Mouse (Mus musculus) limb, embryonic 13.5 days (tissue): ENCODE results near the gene Gm20661. TPM values are rescaled to one million over a fixed set of nuclear protein-coding genes. Genes with fewer than 3 reads are reported as not detected.
"Not testable (repeated sequence)": the region's sequence is repeated elsewhere in the genome, so short reads cannot be mapped to it uniquely, and the experiment has no call there.

Experiments
- ATAC-seq: fragments of 200-750 bp; cut with Nextera tagmentation; 2 replicates; pipeline ENCODE4 v1.8.0; 2017; ENCODE audit warnings: low read depth, moderate number of reproducible peaks, moderate TSS enrichment; ENCODE audit not compliant: low FRiP score
- H3K27ac ChIP-seq: fragments of 300-500 bp; sonication (generic); 2 replicates; pipeline ENCODE4 v1.5.1; 2015; ENCODE audit warnings: inconsistent platforms, mild to moderate bottlenecking, moderate library complexity
- H3K27me3 ChIP-seq: fragments of 300-500 bp; sonication (generic); 2 replicates; pipeline ENCODE4 v1.6.1; 2015; ENCODE audit warnings: mild to moderate bottlenecking, inconsistent platforms
- H3K36me3 ChIP-seq: fragments of 300-500 bp; sonication (generic); 2 replicates; pipeline ENCODE4 v1.6.1; 2015; ENCODE audit warnings: inconsistent platforms, mild to moderate bottlenecking, moderate library complexity
- H3K4me1 ChIP-seq: fragments of 300-500 bp; sonication (generic); 2 replicates; pipeline ENCODE4 v1.6.1; 2015; ENCODE audit warnings: inconsistent platforms
- H3K4me2 ChIP-seq: fragments of 300-500 bp; sonication (generic); replicated peaks from 2 replicates; pipeline ENCODE4 v1.6.1; 2015; ENCODE audit warnings: inconsistent platforms, mild to moderate bottlenecking, moderate library complexity
- H3K4me3 ChIP-seq: fragments of 300-500 bp; sonication (generic); 2 replicates; pipeline ENCODE4 v1.5.1; 2015; ENCODE audit warnings: moderate library complexity, mild to moderate bottlenecking, inconsistent platforms
- H3K9ac ChIP-seq: fragments of 300-500 bp; sonication (generic); 2 replicates; pipeline ENCODE4 v1.6.1; 2015; ENCODE audit warnings: mild to moderate bottlenecking, inconsistent platforms
- H3K9me3 ChIP-seq: fragments of 300-500 bp; sonication (generic); 2 replicates; pipeline ENCODE4 v1.6.1; 2016; ENCODE audit warnings: inconsistent platforms
- WGBS: fragments of 180-500 bp; shearing (Covaris S2); methylation state at CpG from one replicate; pipeline ENCODE4 v1.1.7; 2015; 5-methylcytosine and 5-hydroxymethylcytosine counted together
- polyA plus RNA-seq: library from polyadenylated mRNA; unstranded; fragments of >200 nt; fragmentation: Nextera tagmentation; extraction: Ambion mirVana; gene quantifications from 2 replicates; pipeline ENCODE4 v1.2.1, GENCODE M21; 2015

Gm20661 gene
- polyA plus RNA-seq, 1 experiment from 2014 or later = 13.2 TPM

GRCm38 (mm10) chr9:108013577-108013976, 30.7 kb downstream of the Gm20661 start:
- not testable (repeated sequence) for H3K4me2 ChIP-seq, H3K4me3 ChIP-seq, H3K9ac ChIP-seq, H3K27ac ChIP-seq, ATAC-seq, H3K9me3 ChIP-seq, H3K4me1 ChIP-seq, H3K27me3 ChIP-seq
- WGBS = 92% methylated on average over 2 of the region's 2 CpGs
- H3K36me3 ChIP-seq = peaks cover 27% of the 10 kb centered on the region

GRCm38 (mm10) chr9:108017127-108017526, 34.3 kb downstream of the Gm20661 start:
- 89% methylated on average over 3 of the region's 3 CpGs for WGBS
- no peak overlapping the region for H3K27ac ChIP-seq
- H3K27me3 ChIP-seq = no peaks in the 10 kb centered on the region
- H3K4me2 ChIP-seq = no peak overlapping the region
- H3K4me3 ChIP-seq = no peak overlapping the region
- H3K9ac ChIP-seq = no peak overlapping the region
- no peaks in the 10 kb centered on the region for H3K9me3 ChIP-seq
- no peaks in the 10 kb centered on the region for H3K4me1 ChIP-seq
- H3K36me3 ChIP-seq = peaks cover 25% of the 10 kb centered on the region
- ATAC-seq = no peak

- ATAC-seq = no peak
- 88% methylated on average over 1 of the region's 1 CpGs for WGBS
- Histone ChIP-seq H3K4me2 (no peak overlapping the region), H3K36me3 (peaks cover 26% of the 10 kb centered on the region), H3K4me1 (no peaks in the 10 kb centered on the region), H3K27ac (no peak overlapping the region), H3K9me3 (no peaks in the 10 kb centered on the region), H3K27me3 (no peaks in the 10 kb centered on the region), H3K4me3 (no peak overlapping the region), H3K9ac (no peak overlapping the region)
Observed at GRCm38 (mm10) chr9:108020741-108021140, 37.9 kb downstream of the Gm20661 start.

GRCm38 (mm10) chr9:108023216-108023615, 40.4 kb downstream of the Gm20661 start:
- Histone ChIP-seq H3K36me3 (peaks cover 43% of the 10 kb centered on the region), H3K27ac (no peak overlapping the region), H3K9me3 (0 out of 2 replicates have a peak, but pooled peaks cover 3% of the 10 kb centered on the region), H3K4me1 (no peaks in the 10 kb centered on the region), H3K27me3 (no peaks in the 10 kb centered on the region), H3K4me3 (no peak overlapping the region), H3K9ac (no peak overlapping the region), H3K4me2 (no peak overlapping the region)
- ATAC-seq = no peak
- WGBS = 93% methylated on average over 3 of the region's 3 CpGs

- Histone ChIP-seq H3K9me3 (0 out of 2 replicates have a peak, but pooled peaks cover 3% of the 10 kb centered on the region), H3K9ac (no peak overlapping the region), H3K4me3 (no peak overlapping the region), H3K27ac (no peak overlapping the region), H3K4me2 (no peak overlapping the region), H3K4me1 (no peaks in the 10 kb centered on the region), H3K27me3 (no peaks in the 10 kb centered on the region), H3K36me3 (peaks cover 59% of the 10 kb centered on the region)
- WGBS = 86% methylated on average over 3 of the region's 3 CpGs
- ATAC-seq = no peak
Observed at GRCm38 (mm10) chr9:108026584-108026983, 43.7 kb downstream of the Gm20661 start.

- no peak overlapping the region for H3K27ac ChIP-seq
- 0 out of 2 replicates have a peak, but pooled peaks cover 3% of the 10 kb centered on the region for H3K9me3 ChIP-seq
- no peaks in the 10 kb centered on the region for H3K27me3 ChIP-seq
- H3K4me1 ChIP-seq = no peaks in the 10 kb centered on the region
- H3K36me3 ChIP-seq = peaks cover 72% of the 10 kb centered on the region
- no peak for ATAC-seq
- 97% methylated on average over 3 of the region's 3 CpGs for WGBS
- H3K9ac ChIP-seq = no peak overlapping the region
- H3K4me2 ChIP-seq = no peak overlapping the region
- no peak overlapping the region for H3K4me3 ChIP-seq
Observed at GRCm38 (mm10) chr9:108027867-108028266, 45.0 kb downstream of the Gm20661 start.

GRCm38 (mm10) chr9:108032126-108032525, 49.3 kb downstream of the Gm20661 start:
- Histone ChIP-seq H3K4me1 (no peaks in the 10 kb centered on the region), H3K4me3 (no peak overlapping the region), H3K4me2 (no peak overlapping the region), H3K9me3 (0 out of 2 replicates have a peak, but pooled peaks cover 3% of the 10 kb centered on the region), H3K36me3 (peaks cover 73% of the 10 kb centered on the region), H3K27me3 (no peaks in the 10 kb centered on the region), H3K27ac (no peak overlapping the region), H3K9ac (no peak overlapping the region)
- WGBS = 92% methylated on average over 5 of the region's 5 CpGs
- no peak for ATAC-seq

GRCm38 (mm10) chr9:108035331-108036156, 52.7 kb downstream of the Gm20661 start:
- H3K9me3 ChIP-seq = no peaks in the 10 kb centered on the region
- H3K27me3 ChIP-seq = no peaks in the 10 kb centered on the region
- WGBS = 95% methylated on average over 2 of the region's 2 CpGs
- no peaks in the 10 kb centered on the region for H3K4me1 ChIP-seq
- peaks cover 74% of the 10 kb centered on the region for H3K36me3 ChIP-seq
- no peak overlapping the region for H3K27ac ChIP-seq
- no peak overlapping the region for H3K4me3 ChIP-seq
- no peak overlapping the region for H3K4me2 ChIP-seq
- no peak for ATAC-seq
- H3K9ac ChIP-seq = no peak overlapping the region

Other genes starting within 250 kb of the Gm20661 start
- 257 and 270 TPM in 2 replicates for gene Rbm5, start 212.1 kb upstream of the Gm20661 start, polyA plus RNA-seq
- 94.7 and 97.7 TPM in 2 replicates for gene Rbm6, start 109.8 kb upstream of the Gm20661 start, polyA plus RNA-seq
- 11.0 and 13.4 TPM in 2 replicates for gene Mon1a, start 94.9 kb upstream of the Gm20661 start, polyA plus RNA-seq
- 3.2 and 3.3 TPM in 2 replicates for gene Mst1r, start 76.2 kb upstream of the Gm20661 start, polyA plus RNA-seq
- not detected in 2 replicates for gene Actl11, start 54.6 kb upstream of the Gm20661 start, polyA plus RNA-seq
- gene Camkv, start 47.4 kb upstream of the Gm20661 start, polyA plus RNA-seq = 9.8 and 10.0 TPM in 2 replicates
- gene Traip, start 32.9 kb upstream of the Gm20661 start, polyA plus RNA-seq = 26.1 TPM in 2 replicates
- gene Uba7, start 7.6 kb upstream of the Gm20661 start, polyA plus RNA-seq = 34.6 and 35.4 TPM in 2 replicates
- 121 and 131 TPM in 2 replicates for gene Inka1, start 2.8 kb downstream of the Gm20661 start, polyA plus RNA-seq
- gene Cdhr4, start 9.4 kb downstream of the Gm20661 start, polyA plus RNA-seq = 18.2 and 18.6 TPM in 2 replicates
- 0.68 and 1.2 TPM in 2 replicates for gene Gm20662, start 13.3 kb downstream of the Gm20661 start, polyA plus RNA-seq
- gene Ip6k1, start 19.4 kb downstream of the Gm20661 start, polyA plus RNA-seq = 70.1 and 72.8 TPM in 2 replicates
- 34.1 and 36.2 TPM in 2 replicates for gene Gmppb, start 66.2 kb downstream of the Gm20661 start, polyA plus RNA-seq
- gene Amigo3, start 70.1 kb downstream of the Gm20661 start, polyA plus RNA-seq = 3.1 and 4.4 TPM in 2 replicates
- gene Mst1, start 97.4 kb downstream of the Gm20661 start, polyA plus RNA-seq = 0.20 and 0.51 TPM in 2 replicates
- 31.2 and 35.2 TPM in 2 replicates for gene Rnf123, start 100.3 kb downstream of the Gm20661 start, polyA plus RNA-seq
- gene Apeh, start 111.5 kb downstream of the Gm20661 start, polyA plus RNA-seq = 42.5 and 47.3 TPM in 2 replicates
- gene Bsn, start 207.3 kb downstream of the Gm20661 start, polyA plus RNA-seq = 0.88 and 0.89 TPM in 2 replicates